Mouse (Mus musculus): ENCODE measurements at regions not wholly inside any gene's neighbourhood (a gene's known extent, or its start where the extent isn't known, plus 50 kb on each side); places are given as distances from the start of the nearest gene placed in this dataset.

GRCm38 (mm10) chr11:48097455-48097854 is 108.7 kb upstream of the Sgcd start:
- Histone ChIP-seq H3K9ac (ENCODE audit: control insufficient read depth, low read depth, low read length, poor library complexity, severe bottlenecking) (no peak overlapping the region), H3K4me3 (ENCODE audit: control insufficient read depth in 1 of 2, insufficient read depth in 1 of 2, low read depth in 2 of 2, low read length in 2 of 2) (no peak overlapping the region), H3K27me3 (ENCODE audit: control insufficient read depth in 1 of 2, insufficient read depth in 2 of 2, low read length in 2 of 2) (no peaks in the 10 kb centered on the region), H3K4me1 (ENCODE audit: control insufficient read depth in 1 of 2, insufficient read depth in 2 of 2, low read length in 2 of 2) (no peaks in the 10 kb centered on the region), H3K9me3 (replicated peaks; ENCODE audit: insufficient read depth, low read length) (no peaks in the 10 kb centered on the region), H3K36me3 (ENCODE audit: control insufficient read depth in 1 of 2, insufficient read depth in 2 of 2, low read length in 2 of 2) (no peaks in the 10 kb centered on the region), H3K79me2 (ENCODE audit: control insufficient read depth, insufficient read depth, low read length, poor library complexity) (no peaks in the 10 kb centered on the region), H3K27ac (ENCODE audit: control insufficient read depth, low read depth, low read length) (no peak overlapping the region)
- TF ChIP-seq RAD21 (IDR thresholded peaks at IDR 0.05; ENCODE audit: low read depth, low read length) = no peak
- no peak for TF ChIP-seq CHD1 (IDR thresholded peaks at IDR 0.05; ENCODE audit: low read depth, low read length)
- no peak for TF ChIP-seq MEF2A (IDR thresholded peaks at IDR 0.05; ENCODE audit: extremely low read depth, insufficient replicate concordance, low read depth, low read length, poor library complexity, severe bottlenecking)
- no peak for TF ChIP-seq HCFC1 (IDR thresholded peaks at IDR 0.05; ENCODE audit: low read depth, low read length)
- TF ChIP-seq POLR2AphosphoS5 (IDR thresholded peaks at IDR 0.05; ENCODE audit: borderline replicate concordance, low read depth, low read length) = no peak
- TF ChIP-seq RCOR1 (IDR thresholded peaks at IDR 0.05; ENCODE audit: low read depth, low read length) = no peak
- TF ChIP-seq NRF1 (IDR thresholded peaks at IDR 0.05; ENCODE audit: insufficient read depth, low read depth, low read length, poor library complexity, severe bottlenecking) = no peak
- no peak for TF ChIP-seq TCF12 (IDR thresholded peaks at IDR 0.05; ENCODE audit: low read depth, low read length)
- no peak for TF ChIP-seq POLR2A (IDR thresholded peaks at IDR 0.05; ENCODE audit: control insufficient read depth in 1 of 2, insufficient read depth in 1 of 2, low read depth in 1 of 2, low read length in 2 of 2, poor library complexity in 1 of 2)
- no peak for TF ChIP-seq CTCF (IDR thresholded peaks at IDR 0.05 in 2 of 3, conservative IDR thresholded peaks at IDR 0.05 in 1 of 3; ENCODE audit: control insufficient read depth in 1 of 3, insufficient read depth in 1 of 3, low read depth in 2 of 3, low read length in 3 of 3, poor library complexity in 1 of 3, severe bottlenecking in 1 of 3)
- TF ChIP-seq JUND (IDR thresholded peaks at IDR 0.05; ENCODE audit: low read depth, low read length) = no peak
- no peak for TF ChIP-seq MYB (IDR thresholded peaks at IDR 0.05; ENCODE audit: low read depth, low read length)
- TF ChIP-seq NELFE (IDR thresholded peaks at IDR 0.05; ENCODE audit: low read depth, low read length) = no peak
- TF ChIP-seq SIN3A (IDR thresholded peaks at IDR 0.05; ENCODE audit: low read length) = no peak
- no peak for TF ChIP-seq EP300 (IDR thresholded peaks at IDR 0.05; ENCODE audit: low read depth in 1 of 2, low read length in 2 of 2)
- no peak for TF ChIP-seq ETS1 (IDR thresholded peaks at IDR 0.05; ENCODE audit: low read depth, low read length)
- no peak for TF ChIP-seq MAZ (IDR thresholded peaks at IDR 0.05; ENCODE audit: low read depth, low read length)
- DNase-seq (ENCODE audit: low read depth, low spot score) = no peak

- no peak for TF ChIP-seq MAZ (IDR thresholded peaks at IDR 0.05; ENCODE audit: low read depth, low read length)
- TF ChIP-seq MXI1 (IDR thresholded peaks at IDR 0.05; ENCODE audit: low read depth, low read length) = no peak
- TF ChIP-seq EP300 (IDR thresholded peaks at IDR 0.05; ENCODE audit: low read depth in 1 of 2, low read length in 2 of 2) = no peak
- no peak overlapping the region for H3K27ac ChIP-seq (ENCODE audit: control insufficient read depth, low read depth, low read length)
- H3K79me2 ChIP-seq (ENCODE audit: control insufficient read depth, insufficient read depth, low read length, poor library complexity) = no peaks in the 10 kb centered on the region
- H3K27me3 ChIP-seq (ENCODE audit: control insufficient read depth in 1 of 2, insufficient read depth in 2 of 2, low read length in 2 of 2) = no peaks in the 10 kb centered on the region
- H3K36me3 ChIP-seq (ENCODE audit: control insufficient read depth in 1 of 2, insufficient read depth in 2 of 2, low read length in 2 of 2) = no peaks in the 10 kb centered on the region
- H3K4me1 ChIP-seq (ENCODE audit: control insufficient read depth in 1 of 2, insufficient read depth in 2 of 2, low read length in 2 of 2) = no peaks in the 10 kb centered on the region
- H3K9ac ChIP-seq (ENCODE audit: control insufficient read depth, low read depth, low read length, poor library complexity, severe bottlenecking) = no peak overlapping the region
- H3K9me3 ChIP-seq (replicated peaks; ENCODE audit: insufficient read depth, low read length) = no peaks in the 10 kb centered on the region
- no peak overlapping the region for H3K4me3 ChIP-seq (ENCODE audit: control insufficient read depth in 1 of 2, insufficient read depth in 1 of 2, low read depth in 2 of 2, low read length in 2 of 2)
- no peak for DNase-seq (ENCODE audit: low read depth, low spot score)
These were observed 78.3 kb upstream of the Sgcd start for GRCm38 (mm10) chr11:48067072-48067471.
